Mouse (Mus musculus) brain, embryonic 14.5 days (tissue): Measurements from ENCODE around the gene Ssr2.

Source experiments
- CTCF ChIP-seq: fragments of 200-500 bp; IDR thresholded peaks from 2 replicates; pipeline ENCODE4 v1.5.1; 2012; ENCODE audit warnings: inconsistent platforms, mild to moderate bottlenecking, moderate library complexity, borderline replicate concordance; ENCODE audit not compliant: insufficient read depth, insufficient read length; ENCODE audit errors: extremely low read depth
- POLR2A ChIP-seq: fragments of 200-500 bp; IDR thresholded peaks from 2 replicates; pipeline ENCODE4 v1.6.1; 2012; ENCODE audit warnings: mild to moderate bottlenecking, inconsistent platforms, borderline replicate concordance; ENCODE audit not compliant: poor library complexity, insufficient read depth, insufficient read length, severe bottlenecking; ENCODE audit errors: extremely low read depth

DNA sequence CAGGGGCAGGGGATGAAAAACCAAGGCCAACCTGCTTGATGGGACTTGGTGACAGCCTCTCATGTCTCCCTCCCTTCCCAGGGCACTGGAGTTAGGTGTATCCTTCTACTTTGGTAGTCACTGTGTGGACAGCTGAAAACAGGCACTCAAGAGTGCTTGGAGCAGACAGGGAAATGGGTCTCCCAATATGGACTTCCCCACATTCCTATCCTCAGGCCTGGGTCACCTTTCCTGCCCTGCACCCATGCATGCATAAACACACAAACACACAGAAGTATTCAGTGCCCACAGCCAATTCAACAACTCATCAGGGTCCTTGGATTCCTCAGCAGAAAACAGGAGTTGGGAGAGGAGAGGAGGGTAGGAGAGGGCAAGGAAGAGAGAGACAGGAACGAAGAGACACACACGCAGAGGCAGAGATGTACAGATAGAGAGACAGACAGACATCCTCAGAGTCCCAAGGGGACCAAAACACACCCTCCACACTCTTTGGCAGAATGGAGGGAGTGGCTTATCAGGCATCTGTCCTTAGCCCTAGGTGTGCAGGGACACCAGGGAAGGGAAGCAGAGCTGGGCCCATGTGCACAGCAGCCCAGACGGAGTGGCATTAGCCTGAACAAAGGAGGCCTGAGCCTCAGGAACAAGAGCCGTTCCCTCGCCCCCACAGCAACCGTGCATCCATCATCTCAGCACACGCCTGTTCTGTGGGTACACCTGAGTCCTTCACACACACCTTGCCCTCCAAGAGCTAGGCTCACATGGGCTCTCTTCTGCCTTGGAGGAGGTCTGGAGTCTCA lies 46.3 kb upstream of the Ssr2 start:
- no peak for TF ChIP-seq CTCF
- no peak for TF ChIP-seq POLR2A
